Mouse (Mus musculus) stomach, postnatal 0 days (tissue): ENCODE data around the gene Il1r1. TPM values are rescaled to one million over a fixed set of nuclear protein-coding genes. Genes with fewer than 3 reads are reported as not detected.

Source experiments
- ATAC-seq: fragments of 200-750 bp; cut with Nextera tagmentation; 2 replicates; pipeline ENCODE4 v1.8.0; 2017; ENCODE audit not compliant: low FRiP score, low TSS enrichment
- DNase-seq: peaks from one replicate; pipeline ENCODE4 v3.0.0-alpha.2; 2016; ENCODE audit warnings: low spot score
- H3K27ac ChIP-seq: fragments of 300-500 bp; sonication (generic); replicated peaks from 2 replicates; pipeline ENCODE4 v1.5.1; 2014; ENCODE audit warnings: mild to moderate bottlenecking, control low read depth
- H3K27me3 ChIP-seq: fragments of 300-500 bp; sonication (generic); 2 replicates; pipeline ENCODE4 v1.6.1; 2014; ENCODE audit warnings: low read length; ENCODE audit not compliant: control insufficient read depth, insufficient read depth
- H3K36me3 ChIP-seq: fragments of 300-500 bp; sonication (generic); 2 replicates; pipeline ENCODE4 v1.6.1; 2014; ENCODE audit warnings: low read length, mixed read lengths; ENCODE audit not compliant: control insufficient read depth, insufficient read depth
- H3K4me1 ChIP-seq: fragments of 300-500 bp; sonication (generic); replicated peaks from 2 replicates; pipeline ENCODE4 v1.6.1; 2014; ENCODE audit warnings: antibody characterized with exemption; ENCODE audit not compliant: control insufficient read depth, insufficient read depth
- H3K4me2 ChIP-seq: fragments of 300-500 bp; sonication (generic); replicated peaks from 2 replicates; pipeline ENCODE4 v1.6.1; 2014; ENCODE audit warnings: low read depth, mild to moderate bottlenecking, control low read depth, moderate library complexity
- H3K4me3 ChIP-seq: fragments of 300-500 bp; sonication (generic); 2 replicates; pipeline ENCODE4 v1.5.1; 2014; ENCODE audit warnings: low read depth, low read length, control low read depth
- H3K9ac ChIP-seq: fragments of 300-500 bp; sonication (generic); 2 replicates; pipeline ENCODE4 v1.6.1; 2014; ENCODE audit warnings: mild to moderate bottlenecking, low read length, control low read depth, mixed read lengths
- H3K9me3 ChIP-seq: fragments of 300-500 bp; sonication (generic); 2 replicates; pipeline ENCODE4 v1.6.1; 2016; ENCODE audit warnings: low read length; ENCODE audit not compliant: control insufficient read depth
- CTCF ChIP-seq: IDR thresholded peaks from 2 replicates; pipeline ENCODE4 v1.5.1; 2016; ENCODE audit warnings: antibody characterized with exemption, low read depth, mild to moderate bottlenecking, moderate library complexity
- EP300 ChIP-seq: optimal IDR thresholded peaks from 2 replicates; pipeline ENCODE3; 2016; ENCODE audit warnings: antibody characterized with exemption
- WGBS: fragments of 180-500 bp; shearing (Covaris S2); extraction: QIAGEN DNeasy Blood & Tissue Kit; methylation state at CpG from one replicate; pipeline ENCODE4 v1.1.7; 2014; 5-methylcytosine and 5-hydroxymethylcytosine counted together
- polyA plus RNA-seq: library from polyadenylated mRNA; unstranded; fragments of >200 nt; fragmentation: Nextera tagmentation; extraction: Ambion mirVana; gene quantifications from 2 replicates; pipeline ENCODE4 v1.2.1, GENCODE M21; 2015

Il1r1 gene
- polyA plus RNA-seq, 1 experiment from 2014 or later, result 7.3 TPM

DNA sequence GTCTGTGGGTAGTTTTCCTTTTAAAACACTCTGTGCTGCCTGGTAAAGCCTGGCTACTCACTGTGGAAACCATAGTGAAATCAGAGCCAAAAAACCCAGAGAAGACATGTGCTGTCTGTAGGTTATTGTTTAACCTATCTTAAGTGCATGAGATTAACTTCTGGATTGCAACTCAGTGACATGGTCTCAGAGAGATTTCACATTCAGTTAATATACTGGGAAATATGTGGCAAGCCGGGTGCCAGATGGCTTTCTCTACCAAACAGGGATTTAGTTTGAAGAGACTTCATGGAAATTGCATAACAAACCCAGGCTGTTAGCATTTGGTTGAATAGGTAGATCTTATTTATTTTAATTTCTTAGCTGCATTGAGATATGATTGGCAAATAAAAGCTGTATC lies 17.8 kb downstream of the Il1r1 start:
- Histone ChIP-seq H3K4me3 (no peak overlapping the region), H3K4me1 (no peaks in the 10 kb centered on the region), H3K27me3 (no peaks in the 10 kb centered on the region), H3K36me3 (no peaks in the 10 kb centered on the region), H3K9me3 (no peaks in the 10 kb centered on the region), H3K9ac (no peak overlapping the region), H3K4me2 (no peak overlapping the region), H3K27ac (no peak overlapping the region)
- TF ChIP-seq EP300 (peak; percentile 22), CTCF (no peak)
- no peak for ATAC-seq
- no peak for DNase-seq
- WGBS, result 43% methylated on average over 1 of the region's 1 CpGs

- H3K27ac ChIP-seq, result no peak overlapping the region
- H3K36me3 ChIP-seq, result no peaks in the 10 kb centered on the region
- H3K27me3 ChIP-seq, result no peaks in the 10 kb centered on the region
- DNase-seq (no peak), ATAC-seq (no peak; the same call in 1 of the 2 replicates)
- no peaks in the 10 kb centered on the region for H3K9me3 ChIP-seq
- no peaks in the 10 kb centered on the region for H3K4me1 ChIP-seq
- WGBS, result 58% methylated on average over 3 of the region's 3 CpGs
- H3K9ac ChIP-seq, result no peak overlapping the region
- TF ChIP-seq CTCF (no peak), EP300 (no peak)
- H3K4me3 ChIP-seq, result no peak overlapping the region
- H3K4me2 ChIP-seq, result no peak overlapping the region
Observed at GRCm38 (mm10) chr1:40243561-40243998, 18.7 kb downstream of the Il1r1 start.

DNA sequence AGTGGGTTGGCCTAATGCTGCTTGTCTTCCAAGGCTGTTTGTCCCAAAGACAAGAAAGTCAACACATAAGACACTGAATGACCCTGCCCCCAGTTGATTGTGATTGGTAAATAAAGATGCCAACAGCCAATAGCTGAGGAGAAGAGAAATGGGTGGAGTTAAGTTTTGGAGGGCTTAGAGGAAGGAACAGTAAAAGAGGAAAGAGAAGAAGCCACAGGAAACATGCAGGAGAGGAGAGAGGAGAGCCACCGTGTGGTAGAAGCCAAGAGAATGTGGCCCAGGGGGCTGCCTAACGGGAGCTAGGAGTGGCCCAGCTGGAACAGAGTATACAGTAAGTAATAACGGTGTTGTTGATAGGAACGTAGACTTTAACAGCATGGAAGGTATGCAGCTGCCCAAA lies 25.5 kb downstream of the Il1r1 start:
- no peaks in the 10 kb centered on the region for H3K9me3 ChIP-seq
- no peak for TF ChIP-seq EP300
- peak; percentile 53 for TF ChIP-seq CTCF
- WGBS, result 35% methylated on average over 4 of the region's 4 CpGs
- H3K4me1 ChIP-seq, result no peaks in the 10 kb centered on the region
- no peak overlapping the region for H3K27ac ChIP-seq
- no peaks in the 10 kb centered on the region for H3K36me3 ChIP-seq
- H3K9ac ChIP-seq, result no peak overlapping the region
- DNase-seq (no peak), ATAC-seq (no peak)
- H3K27me3 ChIP-seq, result no peaks in the 10 kb centered on the region
- H3K4me3 ChIP-seq, result no peak overlapping the region
- H3K4me2 ChIP-seq, result no peak overlapping the region

- no peak overlapping the region for H3K4me3 ChIP-seq
- 77% methylated on average over 6 of the region's 6 CpGs for WGBS
- H3K27me3 ChIP-seq, result no peaks in the 10 kb centered on the region
- no peak for TF ChIP-seq EP300
- no peak for TF ChIP-seq CTCF
- H3K9ac ChIP-seq, result no peak overlapping the region
- ATAC-seq (no peak), DNase-seq (no peak)
- no peaks in the 10 kb centered on the region for H3K4me1 ChIP-seq
- no peaks in the 10 kb centered on the region for H3K9me3 ChIP-seq
- no peak overlapping the region for H3K27ac ChIP-seq
- H3K4me2 ChIP-seq, result no peak overlapping the region
- H3K36me3 ChIP-seq, result no peaks in the 10 kb centered on the region
Observed at GRCm38 (mm10) chr1:40252507-40252906, 27.6 kb downstream of the Il1r1 start.

GRCm38 (mm10) chr1:40253940-40254339 lies 29.1 kb downstream of the Il1r1 start:
- TF ChIP-seq EP300, result no peak
- TF ChIP-seq CTCF, result no peak
- no peaks in the 10 kb centered on the region for H3K36me3 ChIP-seq
- no peak overlapping the region for H3K4me3 ChIP-seq
- 47% methylated on average over 5 of the region's 5 CpGs for WGBS
- no peak overlapping the region for H3K9ac ChIP-seq
- DNase-seq (no peak), ATAC-seq (no peak)
- no peak overlapping the region for H3K27ac ChIP-seq
- H3K4me1 ChIP-seq, result no peaks in the 10 kb centered on the region
- H3K9me3 ChIP-seq, result no peaks in the 10 kb centered on the region
- no peaks in the 10 kb centered on the region for H3K27me3 ChIP-seq
- H3K4me2 ChIP-seq, result no peak overlapping the region

- Histone ChIP-seq H3K9ac (no peak overlapping the region), H3K4me2 (no peak overlapping the region), H3K27me3 (no peaks in the 10 kb centered on the region), H3K36me3 (no peaks in the 10 kb centered on the region), H3K4me1 (no peaks in the 10 kb centered on the region), H3K9me3 (no peaks in the 10 kb centered on the region), H3K4me3 (no peak overlapping the region), H3K27ac (no peak overlapping the region)
- 47% methylated on average over 3 of the region's 3 CpGs for WGBS
- TF ChIP-seq EP300, result no peak
- TF ChIP-seq CTCF, result no peak
- DNase-seq, result no peak
- no peak for ATAC-seq
Observed at GRCm38 (mm10) chr1:40254347-40255057, 29.6 kb downstream of the Il1r1 start.
